Mouse (Mus musculus): ENCODE data around the gene 4632433K11Rik. TPM values are rescaled to one million over a fixed set of nuclear protein-coding genes. Genes with fewer than 3 reads are reported as not detected.
"Not testable (repeated sequence)": the region's sequence is repeated elsewhere in the genome, so short reads cannot be mapped to it uniquely, and the experiment has no call there.

The 4632433K11Rik gene
- polyA plus RNA-seq, 1 experiment from 2014 or later = not detected

DNA sequence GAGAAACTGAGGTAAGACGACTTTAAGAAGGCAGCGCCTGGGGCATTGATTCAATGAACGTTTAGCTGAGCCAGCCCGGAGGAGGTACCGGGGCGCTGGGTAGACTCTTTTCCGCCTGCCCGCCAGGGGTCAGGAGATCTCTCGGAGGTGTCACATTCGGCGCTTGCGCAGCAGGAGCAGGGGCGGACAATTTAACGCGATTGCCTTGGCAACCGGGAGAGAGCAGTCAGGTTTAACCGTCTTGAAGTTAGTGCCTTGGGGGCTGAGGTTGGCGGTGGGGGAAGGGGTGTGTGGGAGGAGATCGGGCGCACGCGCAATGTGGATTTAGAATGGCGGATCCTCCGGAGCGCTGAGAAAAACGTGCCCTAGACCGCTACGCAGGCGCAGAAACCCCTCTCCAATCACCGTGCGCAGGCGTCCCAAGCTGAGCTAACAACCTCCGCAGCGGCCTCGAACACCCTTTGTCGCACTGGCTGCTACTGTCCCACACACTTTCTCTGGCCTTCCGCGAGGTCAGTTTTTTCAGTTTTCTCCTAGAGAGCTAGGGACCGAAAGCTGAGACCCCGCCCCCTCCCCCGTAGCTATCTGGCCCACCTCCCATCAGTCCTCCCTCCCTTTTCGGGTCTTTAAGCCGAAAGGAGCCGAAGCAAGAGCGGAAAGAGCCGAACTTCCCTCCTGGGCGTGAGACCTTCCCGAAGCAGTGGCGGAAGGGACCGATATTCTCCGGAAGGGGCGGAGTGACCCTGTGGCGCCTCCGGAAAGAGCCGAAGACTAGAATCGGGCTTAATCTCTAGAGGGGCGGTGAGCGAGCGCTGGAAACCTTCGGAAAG is 27.2 kb downstream of the 4632433K11Rik start:
- H3K4me2 ChIP-seq (replicated peaks) = peak overlapping the region; percentile 86
- peak; percentile 91 for ATAC-seq (ENCODE audit: low FRiP score, low read depth)
- peaks cover 4% of the 10 kb centered on the region; the same call in 1 of the 2 replicates for H3K36me3 ChIP-seq
- H3K9me3 ChIP-seq = no peaks in the 10 kb centered on the region
- H3K27ac ChIP-seq = peak overlapping the region; percentile 96
- peak overlapping the region; percentile 80 for H3K9ac ChIP-seq
- peaks cover 41% of the 10 kb centered on the region for H3K4me1 ChIP-seq
- H3K4me3 ChIP-seq = peak overlapping the region; percentile 70
- WGBS = under 1% methylated on average over 60 of the region's 60 CpGs
- H3K27me3 ChIP-seq (replicated peaks) = peaks cover 28% of the 10 kb centered on the region

- peak; percentile 85 for ATAC-seq (ENCODE audit: low FRiP score, low read depth)
- Histone ChIP-seq H3K4me2 (replicated peaks) (peak within 1 kb of the TSS; percentile 86), H3K4me1 (peaks cover 36% of the 10 kb centered on the region), H3K4me3 (peak within 1 kb of the TSS; percentile 70), H3K36me3 (peaks cover 11% of the 10 kb centered on the region), H3K27me3 (replicated peaks) (peaks cover 20% of the 10 kb centered on the region), H3K9me3 (no peaks in the 10 kb centered on the region), H3K27ac (peak within 1 kb of the TSS; percentile 96), H3K9ac (peak within 1 kb of the TSS; percentile 80)
- under 1% methylated on average over 63 of the region's 65 CpGs for WGBS
Observed at GRCm38 (mm10) chr7:5061774-5062359, 27.9 kb downstream of the 4632433K11Rik start, which contains the start of gene U2af2. U2af2 (plus strand) TSS chr7:5062143.

DNA sequence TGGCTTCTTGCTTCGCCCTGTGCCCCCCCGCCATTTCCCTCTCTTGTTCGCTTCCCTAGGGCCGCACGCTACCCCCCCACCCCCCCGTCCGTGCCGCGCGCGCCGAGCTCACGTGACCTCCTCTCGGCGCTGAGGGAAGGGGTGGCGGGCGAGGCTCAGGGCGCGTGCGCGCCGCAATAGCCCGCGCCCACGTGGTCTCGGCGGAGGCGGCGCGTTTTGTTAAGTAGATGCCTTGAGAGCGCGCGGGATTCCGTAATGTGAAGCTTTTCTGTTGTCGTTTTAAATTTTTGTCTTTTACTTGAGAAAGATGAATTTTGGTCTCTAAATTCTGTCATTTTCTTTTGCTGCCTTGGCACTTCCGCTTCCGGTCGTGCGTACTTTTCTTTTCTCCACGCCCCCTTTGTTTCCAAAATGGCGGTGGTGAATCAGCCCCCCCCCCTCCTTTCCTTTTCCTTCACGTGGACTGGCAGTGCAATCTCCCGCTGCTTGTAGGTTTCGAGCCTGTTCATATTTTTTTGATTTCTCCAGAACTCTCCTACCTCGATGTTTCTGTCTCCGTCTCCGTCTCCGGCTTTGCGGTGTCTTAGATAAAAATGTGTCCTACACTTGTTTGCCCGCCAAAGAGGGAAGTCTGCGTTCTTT is 28.6 kb downstream of the 4632433K11Rik start:
- Histone ChIP-seq H3K9me3 (no peaks in the 10 kb centered on the region), H3K36me3 (peaks cover 17% of the 10 kb centered on the region), H3K27me3 (replicated peaks) (peaks cover 14% of the 10 kb centered on the region), H3K9ac (peak overlapping the region; percentile 80), H3K27ac (peak overlapping the region; percentile 96), H3K4me2 (replicated peaks) (peak overlapping the region; percentile 86), H3K4me1 (peaks cover 34% of the 10 kb centered on the region), H3K4me3 (peak overlapping the region; percentile 70)
- under 1% methylated on average over 48 of the region's 51 CpGs for WGBS
- peak; percentile 43 for ATAC-seq (ENCODE audit: low FRiP score, low read depth)

DNA sequence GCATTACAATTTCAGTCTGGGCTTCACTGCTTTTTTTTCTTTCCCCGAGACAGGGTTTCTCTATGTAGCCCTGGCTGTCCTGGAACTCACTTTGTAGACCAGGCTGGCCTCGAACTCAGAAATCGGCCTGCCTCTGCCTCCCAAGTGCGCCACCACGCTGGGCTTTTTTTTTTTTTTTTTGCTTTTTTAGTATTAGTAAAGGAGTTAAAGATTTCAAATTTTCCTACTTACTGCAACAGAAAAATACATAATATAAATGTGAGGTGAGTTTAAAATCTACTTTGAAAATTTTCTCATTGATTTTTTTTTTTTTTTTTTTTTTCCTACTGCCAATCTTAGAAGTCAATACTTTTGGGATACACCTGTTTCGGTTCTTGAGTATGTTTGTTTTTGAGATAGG is 31.0 kb downstream of the 4632433K11Rik start:
- no peak overlapping the region for H3K4me2 ChIP-seq (replicated peaks)
- H3K9me3 ChIP-seq = no peaks in the 10 kb centered on the region
- no peak overlapping the region for H3K9ac ChIP-seq
- H3K36me3 ChIP-seq = peaks cover 41% of the 10 kb centered on the region
- H3K4me1 ChIP-seq = peaks cover 26% of the 10 kb centered on the region
- H3K27me3 ChIP-seq (replicated peaks) = no peaks in the 10 kb centered on the region
- 95% methylated on average over 6 of the region's 6 CpGs for WGBS
- no peak overlapping the region for H3K4me3 ChIP-seq
- no peak overlapping the region for H3K27ac ChIP-seq
- no peak for ATAC-seq (ENCODE audit: low FRiP score, low read depth)

DNA sequence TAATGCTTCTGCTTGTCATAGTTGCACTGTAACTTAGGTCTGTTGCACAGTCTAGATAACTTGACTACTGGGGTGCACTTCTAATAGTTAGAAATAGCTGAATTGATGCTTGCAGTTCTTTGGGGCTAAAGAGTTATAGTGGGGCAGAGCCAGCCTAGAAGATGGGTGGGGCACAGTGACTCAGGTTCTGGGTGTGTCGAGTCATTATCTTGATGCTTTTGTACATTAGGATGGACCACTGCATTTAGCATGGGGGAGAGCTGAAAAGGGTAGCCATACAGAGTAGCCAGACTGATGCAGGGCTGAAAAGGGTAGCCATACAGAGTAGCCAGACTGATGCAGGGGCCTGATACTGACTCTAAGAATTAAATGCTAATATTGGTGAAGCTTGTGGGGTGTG is 39.7 kb downstream of the 4632433K11Rik start:
- no peak overlapping the region for H3K9ac ChIP-seq
- H3K4me1 ChIP-seq = no peaks in the 10 kb centered on the region
- peaks cover 95% of the 10 kb centered on the region for H3K36me3 ChIP-seq
- WGBS = 90% methylated on average over 1 of the region's 1 CpGs
- H3K27ac ChIP-seq = no peak overlapping the region
- no peaks in the 10 kb centered on the region for H3K9me3 ChIP-seq
- no peaks in the 10 kb centered on the region for H3K27me3 ChIP-seq (replicated peaks)
- no peak overlapping the region for H3K4me3 ChIP-seq
- H3K4me2 ChIP-seq (replicated peaks) = no peak overlapping the region
- no peak for ATAC-seq (ENCODE audit: low FRiP score, low read depth)

DNA sequence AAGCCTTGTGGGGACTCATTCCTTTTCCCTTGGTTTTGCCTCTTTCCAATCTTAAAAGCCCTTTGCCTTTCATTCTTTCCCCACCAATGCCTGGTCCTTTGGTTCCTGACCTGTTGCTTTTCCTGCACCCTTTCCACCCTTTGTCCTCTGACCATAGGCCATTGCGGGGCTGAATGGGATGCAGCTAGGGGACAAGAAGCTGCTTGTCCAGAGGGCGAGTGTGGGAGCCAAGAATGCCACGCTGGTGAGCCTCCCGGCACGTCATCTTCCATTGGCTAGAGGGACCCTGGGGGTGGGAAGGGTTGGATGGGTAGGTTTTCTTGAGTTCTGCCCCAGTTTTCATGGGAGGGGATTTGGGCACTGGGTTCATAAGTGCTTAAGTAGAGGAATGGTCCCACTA is 41.1 kb downstream of the 4632433K11Rik start:
- WGBS = 95% methylated on average over 5 of the region's 5 CpGs
- Histone ChIP-seq H3K27ac (no peak overlapping the region), H3K4me3 (no peak overlapping the region), H3K9me3 (no peaks in the 10 kb centered on the region), H3K27me3 (replicated peaks) (no peaks in the 10 kb centered on the region), H3K4me2 (replicated peaks) (no peak overlapping the region), H3K36me3 (peaks cover 88% of the 10 kb centered on the region), H3K9ac (no peak overlapping the region), H3K4me1 (no peaks in the 10 kb centered on the region)
- ATAC-seq (ENCODE audit: low FRiP score, low read depth) = no peak

GRCm38 (mm10) chr7:5076931-5077330 is 43.0 kb downstream of the 4632433K11Rik start:
- Histone ChIP-seq H3K36me3 (peaks cover 70% of the 10 kb centered on the region), H3K4me2 (replicated peaks) (no peak overlapping the region)
- ATAC-seq (ENCODE audit: low FRiP score, low read depth) = no peak

DNA sequence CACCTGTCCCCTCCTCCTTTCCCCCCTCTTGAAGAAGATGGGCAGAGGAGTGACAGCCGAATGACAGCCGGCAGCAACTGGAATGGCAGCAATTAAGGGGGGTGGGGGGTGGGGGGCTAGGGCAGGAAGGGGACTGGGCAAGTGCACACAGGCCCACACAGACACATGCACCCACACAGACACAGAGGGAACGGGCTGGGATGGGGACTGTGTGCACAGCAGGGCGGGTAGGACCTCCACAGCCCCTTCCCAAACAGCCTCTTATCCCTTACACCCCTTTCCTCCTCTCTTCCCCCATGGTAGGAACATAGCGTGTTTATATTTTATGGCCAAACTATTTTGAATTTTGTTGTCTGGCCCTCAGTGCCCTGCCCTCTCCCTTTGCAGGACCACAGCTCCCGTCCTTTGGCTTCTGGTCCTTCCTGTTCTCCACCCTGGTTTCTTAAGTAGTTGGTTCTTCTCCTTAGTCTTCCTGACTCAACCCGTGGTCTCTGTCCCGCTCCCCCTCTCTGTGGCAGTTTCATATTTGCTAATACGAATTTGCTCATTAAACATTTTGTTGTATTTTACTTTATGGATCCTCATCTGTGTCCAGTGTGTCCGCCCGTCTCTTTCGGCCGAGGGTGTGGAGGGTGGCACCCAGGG is 45.6 kb downstream of the 4632433K11Rik start:
- ATAC-seq (ENCODE audit: low FRiP score, low read depth) = peak; percentile 57
- H3K27me3 ChIP-seq (replicated peaks) = not testable (repeated sequence)
- H3K36me3 ChIP-seq = peaks cover 51% of the 10 kb centered on the region

More at GRCm38 (mm10) chr7:5076931-5077330, 43.0 kb downstream of the 4632433K11Rik start:
- Histone ChIP-seq H3K4me1 (peaks cover 12% of the 10 kb centered on the region), H3K27me3 (replicated peaks) (no peaks in the 10 kb centered on the region), H3K9me3 (no peaks in the 10 kb centered on the region), H3K27ac (no peak overlapping the region), H3K9ac (no peak overlapping the region), H3K4me3 (no peak overlapping the region)
- 93% methylated on average over 2 of the region's 2 CpGs for WGBS

DNA sequence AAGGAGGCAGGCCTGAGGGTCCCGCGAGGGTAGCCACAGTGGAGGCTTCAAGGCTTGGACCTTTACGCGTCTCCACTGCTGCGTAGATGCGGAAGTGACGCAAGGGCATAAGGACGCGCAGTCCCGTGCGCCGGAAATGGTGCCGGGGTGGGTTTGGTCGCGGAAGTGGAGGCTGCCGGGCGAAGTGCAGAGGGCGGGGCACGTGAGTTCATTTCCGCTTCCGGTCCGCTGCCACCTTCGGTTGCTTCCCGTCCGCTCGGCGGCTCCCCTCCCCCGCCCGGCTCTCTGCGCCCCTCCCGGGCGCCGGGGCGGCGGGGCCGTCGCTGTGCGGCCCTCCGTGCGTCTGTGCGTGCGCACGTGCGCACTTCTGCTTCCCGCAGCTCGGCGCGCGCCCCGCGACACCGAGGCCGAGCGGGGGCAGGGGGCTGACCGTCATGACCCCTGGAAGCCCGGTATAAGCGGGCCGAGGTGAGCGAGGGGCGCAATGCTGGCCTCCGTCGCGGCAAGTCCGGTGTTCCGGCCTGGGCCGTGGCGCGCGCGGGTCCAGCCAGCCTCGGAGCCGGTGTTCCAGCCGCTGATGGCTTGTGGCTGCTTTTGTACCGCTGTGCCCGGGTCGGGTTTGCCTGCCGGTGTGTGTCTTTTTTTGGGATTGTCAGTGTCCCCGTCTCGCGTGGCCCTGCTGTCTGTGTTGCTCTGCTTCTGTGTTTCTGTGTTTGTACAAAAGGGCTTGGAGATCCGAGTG is 46.3 kb downstream of the 4632433K11Rik start, which contains the start of gene Epn1:
Gene Epn1 (plus strand): TSS at position 226 of the 742 bp plus-strand sequence.
- H3K27me3 ChIP-seq (replicated peaks) = no peaks in the 10 kb centered on the region
- no peaks in the 10 kb centered on the region for H3K9me3 ChIP-seq
- peak within 1 kb of the TSS; percentile 73 for H3K4me2 ChIP-seq (replicated peaks)
- H3K9ac ChIP-seq = peak within 1 kb of the TSS; percentile 98
- under 1% methylated on average over 81 of the region's 81 CpGs for WGBS
- peak within 1 kb of the TSS; percentile 69 for H3K27ac ChIP-seq
- H3K4me3 ChIP-seq = peak within 1 kb of the TSS; percentile 98
- ATAC-seq (ENCODE audit: low FRiP score, low read depth) = peak; percentile 99
- H3K4me1 ChIP-seq = peaks cover 13% of the 10 kb centered on the region
- H3K36me3 ChIP-seq = peaks cover 49% of the 10 kb centered on the region

More for the DNA sequence above, 45.6 kb downstream of the 4632433K11Rik start:
- H3K9me3 ChIP-seq, H3K27ac ChIP-seq: not testable (repeated sequence)
- WGBS = 51% methylated on average over 9 of the region's 13 CpGs
- Histone ChIP-seq H3K4me3 (peak overlapping the region; percentile 98), H3K9ac (peak overlapping the region; percentile 98; the same call in 1 of the 2 replicates), H3K4me1 (peaks cover 13% of the 10 kb centered on the region), H3K4me2 (replicated peaks) (peak overlapping the region; percentile 73)

- Histone ChIP-seq H3K27me3 (replicated peaks) (no peaks in the 10 kb centered on the region), H3K9me3 (no peaks in the 10 kb centered on the region), H3K4me1 (peaks cover 13% of the 10 kb centered on the region), H3K27ac (no peak overlapping the region), H3K4me2 (replicated peaks) (peak overlapping the region; percentile 73), H3K4me3 (peak overlapping the region; percentile 98), H3K36me3 (peaks cover 48% of the 10 kb centered on the region), H3K9ac (peak overlapping the region; percentile 98)
- ATAC-seq (ENCODE audit: low FRiP score, low read depth) = no peak
- 22% methylated on average over 6 of the region's 6 CpGs for WGBS
Observed at GRCm38 (mm10) chr7:5080815-5081214, 46.9 kb downstream of the 4632433K11Rik start.

GRCm38 (mm10) chr7:5081241-5081640 is 47.3 kb downstream of the 4632433K11Rik start:
- peak overlapping the region; percentile 98 for H3K4me3 ChIP-seq
- peak overlapping the region; percentile 98 for H3K9ac ChIP-seq
- H3K27me3 ChIP-seq (replicated peaks) = no peaks in the 10 kb centered on the region
- H3K36me3 ChIP-seq = peaks cover 49% of the 10 kb centered on the region
- no peak overlapping the region for H3K27ac ChIP-seq
- H3K9me3 ChIP-seq = no peaks in the 10 kb centered on the region
- H3K4me2 ChIP-seq (replicated peaks) = peak overlapping the region; percentile 73
- no peak for ATAC-seq (ENCODE audit: low FRiP score, low read depth)
- H3K4me1 ChIP-seq = peaks cover 13% of the 10 kb centered on the region
- WGBS = 71% methylated on average over 6 of the region's 6 CpGs

Measured in neural tube, embryonic 12.5 days (tissue).